Mouse (Mus musculus): ENCODE results near the gene Osbpl2. TPM values are rescaled to one million over a fixed set of nuclear protein-coding genes. Genes with fewer than 3 reads are reported as not detected.
A peak's percentile ranks its signal among the peaks of the same experiment; 100 is the strongest.

Osbpl2 gene
- 10 to 100 TPM; 51.4 to 52.8 TPM for total RNA-seq (2021)
- long read RNA-seq, experiment 1, transcript Osbpl2-201 (14 exons, 2,805 nt) = major isoform, 78 of 104 reads
- long read RNA-seq, experiment 1, partial matches to known transcripts = 2 of 104 reads
- long read RNA-seq, experiment 1, other reads (novel, unspliced or antisense) = 23 of 104 reads
- long read RNA-seq, experiment 2, transcript Osbpl2-201 (14 exons, 2,805 nt) = major isoform, 94 of 139 reads
- long read RNA-seq, experiment 2, partial matches to known transcripts = 28 of 139 reads
- long read RNA-seq, experiment 2, other reads (novel, unspliced or antisense) = 16 of 139 reads

GRCm38 (mm10) chr2:180118661-180119438 is at the start of gene Osbpl2:
Gene Osbpl2 (plus strand): TSS chr2:180119306.
- DNase-seq (ENCODE audit: low spot score in 2 of 2) = peak; percentile 99
- intact Hi-C loops (cut with DNase I) = loop anchor here (5.0 kb wide), 1 partner anchor 47 kb away; the partner anchor contains the start of gene Mtg2

- intact Hi-C loops (cut with DNase I) = loop anchor here (5.0 to 10.0 kb wide), 2 partner anchors 47 to 185 kb away; partner anchors contain the start of genes Osbpl2 and Rps21
- no peak for DNase-seq (ENCODE audit: low spot score in 2 of 2)
These were observed 49.2 kb upstream of the Osbpl2 start for GRCm38 (mm10) chr2:180069770-180070480.

- intact Hi-C loops (cut with DNase I) = loop anchor here (5.0 to 10.0 kb wide), 2 partner anchors 47 to 184 kb away; partner anchors contain the start of genes Osbpl2 and Rps21
- DNase-seq (ENCODE audit: low spot score in 2 of 2) = peak; percentile 96
These were observed 48.3 kb upstream of the Osbpl2 start, which contains the start of gene Mtg2 for GRCm38 (mm10) chr2:180070481-180071453. Gene Mtg2 (plus strand): TSS chr2:180070588.

- no peak for DNase-seq (ENCODE audit: low spot score in 2 of 2)
- intact Hi-C loops (cut with DNase I) = loop anchor here (5.0 to 10.0 kb wide), 2 partner anchors 46 to 183 kb away; partner anchors contain the start of genes Osbpl2 and Rps21
These were observed 47.4 kb upstream of the Osbpl2 start for GRCm38 (mm10) chr2:180071671-180072070.

- no peak for DNase-seq (ENCODE audit: low spot score in 2 of 2)
- intact Hi-C loops (cut with DNase I) = loop anchor here (5.0 to 10.0 kb wide), 2 partner anchors 44 to 182 kb away; partner anchors contain the start of genes Osbpl2 and Rps21
These were observed 46.2 kb upstream of the Osbpl2 start for GRCm38 (mm10) chr2:180072886-180073285.

GRCm38 (mm10) chr2:180077622-180078021 is 41.5 kb upstream of the Osbpl2 start:
- DNase-seq (ENCODE audit: low spot score in 2 of 2) = no peak
- intact Hi-C loops (cut with DNase I) = loop anchor here (10.0 kb wide), 1 partner anchor 177 kb away; the partner anchor contains the start of gene Rps21

GRCm38 (mm10) chr2:180080680-180081079 is 38.4 kb upstream of the Osbpl2 start:
- intact Hi-C loops (cut with DNase I) = no loop called here
- no peak for DNase-seq (ENCODE audit: low spot score in 2 of 2)

- DNase-seq (ENCODE audit: low spot score in 2 of 2) = no peak
- intact Hi-C loops (cut with DNase I) = no loop called here
These were observed 36.0 kb upstream of the Osbpl2 start for GRCm38 (mm10) chr2:180083063-180083462.

- DNase-seq (ENCODE audit: low spot score in 2 of 2) = no peak
- intact Hi-C loops (cut with DNase I) = no loop called here
These were observed 34.5 kb upstream of the Osbpl2 start for GRCm38 (mm10) chr2:180084565-180084964.

GRCm38 (mm10) chr2:180085926-180086636 is 33.0 kb upstream of the Osbpl2 start:
- intact Hi-C loops (cut with DNase I) = no loop called here
- no peak for DNase-seq (ENCODE audit: low spot score in 2 of 2)

GRCm38 (mm10) chr2:180086637-180087027 is 32.5 kb upstream of the Osbpl2 start:
- intact Hi-C loops (cut with DNase I) = no loop called here
- no peak for DNase-seq (ENCODE audit: low spot score in 2 of 2)

GRCm38 (mm10) chr2:180087472-180087871 is 31.6 kb upstream of the Osbpl2 start:
- intact Hi-C loops (cut with DNase I) = no loop called here
- DNase-seq (ENCODE audit: low spot score in 2 of 2) = no peak

- intact Hi-C loops (cut with DNase I) = no loop called here
- DNase-seq (ENCODE audit: low spot score in 2 of 2) = no peak
These were observed 28.8 kb upstream of the Osbpl2 start for GRCm38 (mm10) chr2:180090285-180090684.

GRCm38 (mm10) chr2:180095711-180096110 is 23.4 kb upstream of the Osbpl2 start:
- intact Hi-C loops (cut with DNase I) = no loop called here
- DNase-seq (ENCODE audit: low spot score in 2 of 2) = no peak

- no peak for DNase-seq (ENCODE audit: low spot score in 2 of 2)
- intact Hi-C loops (cut with DNase I) = no loop called here
These were observed 21.5 kb upstream of the Osbpl2 start for GRCm38 (mm10) chr2:180097585-180097984.

GRCm38 (mm10) chr2:180098167-180098566 is 20.9 kb upstream of the Osbpl2 start:
- intact Hi-C loops (cut with DNase I) = no loop called here
- no peak for DNase-seq (ENCODE audit: low spot score in 2 of 2)

- intact Hi-C loops (cut with DNase I) = no loop called here
- DNase-seq (ENCODE audit: low spot score in 2 of 2) = no peak
These were observed 19.6 kb upstream of the Osbpl2 start for GRCm38 (mm10) chr2:180099529-180099928.

Measured in left cerebral cortex, postnatal 14 days (tissue).